Mouse (Mus musculus) ES-Bruce4 (cell line): ENCODE results near the gene Atp2a2. TPM values are rescaled to one million over a fixed set of nuclear protein-coding genes. Genes with fewer than 3 reads are reported as not detected.
A peak's percentile ranks its signal among the peaks of the same experiment; 100 is the strongest.

Source experiments
- H3K27ac ChIP-seq: 2 replicates; pipeline ENCODE4 v1.5.1; 2012; ENCODE audit warnings: low read length, inconsistent platforms; ENCODE audit not compliant: insufficient read depth
- H3K27me3 ChIP-seq: 2 replicates; pipeline ENCODE4 v1.6.1; 2012; ENCODE audit warnings: mild to moderate bottlenecking, low read length, inconsistent platforms; ENCODE audit not compliant: control insufficient read depth, poor library complexity, insufficient read depth, severe bottlenecking
- H3K36me3 ChIP-seq: 2 replicates; pipeline ENCODE4 v1.6.1; 2012; ENCODE audit warnings: inconsistent platforms, mild to moderate bottlenecking, low read length, moderate library complexity; ENCODE audit not compliant: control insufficient read depth, poor library complexity, insufficient read depth, severe bottlenecking
- H3K4me1 ChIP-seq: one replicate; pipeline ENCODE4 v1.8.1; 2011; ENCODE audit warnings: low read length; ENCODE audit not compliant: control insufficient read depth, insufficient read depth
- H3K4me3 ChIP-seq: 2 replicates; pipeline ENCODE4 v1.5.1; 2011; ENCODE audit warnings: low read depth, mild to moderate bottlenecking, low read length
- H3K9ac ChIP-seq: 2 replicates; pipeline ENCODE4 v1.6.1; 2012; ENCODE audit warnings: low read depth, mild to moderate bottlenecking, inconsistent platforms; ENCODE audit not compliant: poor library complexity, severe bottlenecking
- H3K9me3 ChIP-seq: replicated peaks from 2 replicates; pipeline ENCODE4 v1.6.1; 2012; ENCODE audit warnings: mild to moderate bottlenecking, low read length, inconsistent platforms; ENCODE audit not compliant: control insufficient read depth, poor library complexity, insufficient read depth, severe bottlenecking
- CTCF ChIP-seq: IDR thresholded peaks from one replicate; pipeline ENCODE4 v1.8.1; 2011; ENCODE audit warnings: low read depth, low read length
- EP300 ChIP-seq: IDR thresholded peaks from 2 replicates; pipeline ENCODE4 v1.6.1; 2011; ENCODE audit warnings: low read depth, low read length; ENCODE audit not compliant: insufficient read depth
- POLR2A ChIP-seq: IDR thresholded peaks from one replicate; pipeline ENCODE4 v1.8.1; 2011; ENCODE audit warnings: low read length; ENCODE audit not compliant: insufficient read depth
- polyA plus RNA-seq: library from polyadenylated mRNA; stranded (reverse); fragments of >200 nt; gene quantifications from 2 replicates; pipeline ENCODE4 v1.2.4, GENCODE M21; 2011; ENCODE audit warnings: low read depth; ENCODE audit not compliant: missing spikeins, insufficient read depth, insufficient read length

The Atp2a2 gene
- polyA plus RNA-seq, 1 experiment = 177 TPM

- no peaks in the 10 kb centered on the region for H3K36me3 ChIP-seq
- no peak overlapping the region for H3K27ac ChIP-seq
- H3K4me1 ChIP-seq = peaks cover 18% of the 10 kb centered on the region
- H3K9ac ChIP-seq = no peak overlapping the region
- no peak overlapping the region for H3K4me3 ChIP-seq
- H3K9me3 ChIP-seq = no peaks in the 10 kb centered on the region
- no peaks in the 10 kb centered on the region for H3K27me3 ChIP-seq
- no peak for TF ChIP-seq CTCF
Measured at GRCm38 (mm10) chr5:122516029-122516730, 14.2 kb upstream of the Atp2a2 start.

DNA sequence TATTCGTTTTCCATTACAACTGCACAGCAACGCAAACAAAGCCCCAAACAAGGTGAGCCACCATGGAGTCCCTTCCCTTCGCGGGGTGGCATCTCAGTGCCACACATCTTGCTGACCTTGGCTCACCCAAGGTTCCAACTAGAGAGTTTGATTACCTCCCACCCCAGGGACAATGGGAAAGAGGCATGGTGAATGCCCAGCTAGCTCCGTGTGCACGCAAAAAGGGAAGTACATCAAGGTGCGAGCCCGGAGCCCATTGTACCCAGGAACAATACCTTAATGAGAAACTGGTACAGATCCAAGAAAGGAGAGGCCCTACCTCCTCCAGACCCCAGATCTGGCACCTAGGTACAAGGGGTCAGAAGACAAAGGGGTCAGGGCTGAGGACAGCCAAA, 12.1 kb upstream of the Atp2a2 start:
- Histone ChIP-seq H3K4me1 (peaks cover 18% of the 10 kb centered on the region), H3K27ac (no peak overlapping the region), H3K9me3 (no peaks in the 10 kb centered on the region), H3K9ac (no peak overlapping the region), H3K36me3 (no peaks in the 10 kb centered on the region), H3K4me3 (no peak overlapping the region), H3K27me3 (no peaks in the 10 kb centered on the region)
- TF ChIP-seq POLR2A (no peak), CTCF (no peak), EP300 (no peak)

GRCm38 (mm10) chr5:122513421-122514126, 11.5 kb upstream of the Atp2a2 start:
- H3K9me3 ChIP-seq = no peaks in the 10 kb centered on the region
- no peaks in the 10 kb centered on the region for H3K36me3 ChIP-seq
- peaks cover 15% of the 10 kb centered on the region for H3K4me1 ChIP-seq
- H3K27me3 ChIP-seq = no peaks in the 10 kb centered on the region
- no peak overlapping the region for H3K9ac ChIP-seq
- no peak overlapping the region for H3K4me3 ChIP-seq
- H3K27ac ChIP-seq = 0 out of 2 replicates have a peak overlapping the region, but pooled peaks have one; percentile 47
- TF ChIP-seq POLR2A (no peak), CTCF (peak; percentile 1), EP300 (peak; percentile 77)

GRCm38 (mm10) chr5:122512011-122512410, 10.0 kb upstream of the Atp2a2 start:
- peaks cover 11% of the 10 kb centered on the region for H3K4me1 ChIP-seq
- H3K27me3 ChIP-seq = no peaks in the 10 kb centered on the region
- H3K27ac ChIP-seq = no peak overlapping the region
- no peaks in the 10 kb centered on the region for H3K9me3 ChIP-seq
- TF ChIP-seq EP300 (no peak), CTCF (no peak), POLR2A (no peak)
- H3K4me3 ChIP-seq = no peak overlapping the region
- H3K36me3 ChIP-seq = no peaks in the 10 kb centered on the region
- H3K9ac ChIP-seq = peak overlapping the region; percentile 19; the same call in 1 of the 2 replicates

GRCm38 (mm10) chr5:122511405-122511804, 9.4 kb upstream of the Atp2a2 start:
- Histone ChIP-seq H3K4me1 (peaks cover 11% of the 10 kb centered on the region), H3K27ac (no peak overlapping the region), H3K9ac (peak overlapping the region; percentile 19), H3K4me3 (no peak overlapping the region), H3K27me3 (no peaks in the 10 kb centered on the region), H3K36me3 (no peaks in the 10 kb centered on the region), H3K9me3 (0 out of 2 replicates have a peak, but pooled peaks cover 2% of the 10 kb centered on the region)
- TF ChIP-seq CTCF (no peak), POLR2A (no peak), EP300 (no peak)

- H3K4me3 ChIP-seq = peak overlapping the region; percentile 24
- no peak overlapping the region for H3K27ac ChIP-seq
- H3K9me3 ChIP-seq = 0 out of 2 replicates have a peak, but pooled peaks cover 2% of the 10 kb centered on the region
- TF ChIP-seq CTCF (no peak), EP300 (no peak), POLR2A (no peak)
- H3K27me3 ChIP-seq = no peaks in the 10 kb centered on the region
- H3K9ac ChIP-seq = peak overlapping the region; percentile 19
- no peaks in the 10 kb centered on the region for H3K36me3 ChIP-seq
- peaks cover 9% of the 10 kb centered on the region for H3K4me1 ChIP-seq
Measured at GRCm38 (mm10) chr5:122510651-122511157, 8.7 kb upstream of the Atp2a2 start.
